Mouse (Mus musculus): ENCODE measurements around the gene Ppp1r14a.

Ppp1r14a gene

DNA sequence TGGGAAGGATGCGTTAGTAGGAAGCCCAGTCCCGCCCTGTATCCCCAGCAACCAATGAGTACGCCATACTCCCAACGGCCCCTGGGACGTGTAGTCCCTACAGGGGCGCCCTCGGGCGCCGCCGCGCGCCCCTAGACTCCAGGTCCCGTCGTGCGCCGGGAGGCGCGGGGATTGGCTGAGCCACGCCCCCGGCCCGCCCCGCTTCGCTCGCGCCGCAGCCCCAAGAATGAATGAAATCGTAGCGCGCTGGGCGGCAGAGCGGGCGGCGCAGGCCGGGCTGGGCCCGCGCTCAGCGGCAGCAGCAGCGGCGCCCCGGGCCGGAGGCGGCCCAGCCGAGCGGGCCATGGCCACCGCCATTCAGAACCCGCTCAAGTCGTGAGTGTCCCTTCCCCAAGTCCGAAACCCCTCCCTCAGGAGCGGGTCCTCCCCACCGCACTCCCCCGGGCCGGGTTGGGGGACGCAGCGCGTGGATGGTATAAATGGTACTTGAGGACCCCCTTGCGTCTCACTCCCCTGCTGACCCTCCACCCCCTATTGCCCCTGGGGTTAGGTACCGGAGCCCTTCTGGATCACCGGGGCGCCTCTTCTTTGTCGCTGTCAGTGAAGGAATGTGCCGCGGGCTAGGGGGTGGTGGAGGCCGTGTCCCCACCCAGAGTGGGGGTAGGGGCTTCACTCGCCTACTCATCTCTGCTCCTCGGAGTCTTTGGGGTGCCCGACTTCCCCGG is 14.8 kb downstream of the Ppp1r14a start, which contains the start of gene Dpf1:
Gene Dpf1, plus strand, starts transcription at position 214 of the 725 bp plus-strand sequence.
- peak; percentile 67 for DNase-seq (ENCODE audit: low spot score)

DNA sequence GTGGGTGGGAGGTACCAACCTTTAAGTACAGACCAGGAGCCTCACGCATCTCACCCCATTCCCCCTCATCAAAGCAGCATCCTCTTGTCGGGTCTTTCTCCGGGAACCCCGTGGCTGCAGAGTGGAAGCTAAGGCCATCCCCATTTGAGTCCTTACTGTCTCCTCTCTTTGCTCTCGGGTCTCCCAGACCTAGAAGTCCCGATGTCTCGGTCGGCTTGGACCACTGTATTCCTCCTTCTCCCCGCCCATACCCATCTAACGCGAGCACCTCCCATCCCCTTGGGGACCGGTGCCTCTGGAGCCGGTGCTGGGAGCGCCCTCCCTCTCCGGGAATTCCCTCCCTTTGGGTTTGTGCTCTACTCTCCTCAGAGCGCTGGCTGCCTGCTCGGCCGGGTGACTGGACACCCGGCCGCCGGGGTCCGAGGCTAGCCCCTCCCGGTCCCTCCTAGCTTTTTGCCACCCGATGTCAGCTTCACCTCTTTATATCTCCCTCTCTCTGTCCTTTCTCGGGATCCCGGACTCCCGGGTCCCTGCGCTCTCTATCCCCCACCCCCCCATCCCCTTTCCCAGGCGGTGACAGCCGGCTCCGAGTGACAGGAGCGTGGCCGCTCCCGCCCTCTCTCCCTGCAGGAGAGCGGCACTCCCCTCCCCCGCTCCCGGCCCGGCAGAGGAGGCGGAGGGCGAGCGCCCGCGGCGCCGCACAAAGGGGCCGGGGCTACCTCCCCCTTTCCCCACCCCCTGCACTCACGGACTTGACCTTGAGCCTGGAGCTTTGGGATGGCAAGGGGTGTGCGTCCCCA is 15.6 kb downstream of the Ppp1r14a start:
- DNase-seq (ENCODE audit: low spot score), result no peak

DNA sequence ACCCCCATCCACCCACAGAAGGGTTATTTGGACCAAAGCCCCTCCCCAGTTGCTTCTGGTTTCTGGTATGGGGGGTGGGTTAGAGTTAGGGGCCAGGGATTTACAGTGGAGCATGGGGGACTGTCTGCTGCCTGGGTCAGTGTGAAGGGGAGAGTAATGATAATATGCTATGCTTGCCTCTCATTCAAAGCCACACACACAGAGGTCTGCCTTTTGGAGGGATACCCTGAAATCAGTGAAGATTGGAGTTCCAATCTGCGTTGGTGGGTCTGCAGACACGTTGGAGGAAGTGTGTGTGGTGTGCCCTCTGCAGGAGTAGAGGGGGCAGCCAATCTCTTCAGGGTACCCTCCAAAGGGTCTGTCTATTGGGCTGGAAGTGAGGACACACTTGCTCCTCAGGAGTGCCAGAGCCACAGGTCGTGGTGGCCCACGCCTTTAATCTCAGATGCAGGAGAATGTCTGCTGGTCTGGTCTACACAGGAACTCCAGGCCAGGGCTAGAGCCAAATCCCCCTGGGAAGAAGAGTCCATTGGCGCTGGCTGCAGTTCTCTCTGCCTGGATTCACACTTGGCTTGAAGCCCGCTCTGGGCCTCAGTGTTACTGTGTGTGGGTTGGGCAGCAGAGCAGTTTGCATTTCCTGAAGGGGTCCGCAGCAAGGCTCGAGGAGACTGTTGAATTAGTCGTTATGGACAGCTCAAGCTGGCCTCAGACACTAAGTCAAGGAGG is 16.3 kb downstream of the Ppp1r14a start:
- DNase-seq (ENCODE audit: low spot score), result no peak

DNA sequence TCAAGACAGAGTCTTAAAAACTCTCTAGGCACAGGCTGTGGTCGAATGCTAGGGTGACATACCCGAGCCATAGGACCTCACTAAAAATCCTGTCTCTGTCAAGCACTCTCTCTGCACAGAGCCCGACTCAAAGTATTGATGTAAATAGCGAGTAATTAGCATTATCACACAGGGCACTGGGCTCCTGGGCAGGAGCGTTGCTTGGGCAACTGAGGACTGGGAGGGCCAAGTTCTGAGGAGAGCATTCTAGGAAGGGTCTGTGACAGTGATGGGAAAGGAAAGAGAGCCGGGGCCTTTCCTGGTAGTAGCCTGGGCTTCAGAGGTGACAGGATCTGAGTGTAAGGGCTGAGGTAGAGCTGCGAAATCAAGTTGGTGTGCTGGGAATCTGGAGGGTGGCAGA is 17.0 kb downstream of the Ppp1r14a start:
- DNase-seq (ENCODE audit: low spot score), result no peak

DNA sequence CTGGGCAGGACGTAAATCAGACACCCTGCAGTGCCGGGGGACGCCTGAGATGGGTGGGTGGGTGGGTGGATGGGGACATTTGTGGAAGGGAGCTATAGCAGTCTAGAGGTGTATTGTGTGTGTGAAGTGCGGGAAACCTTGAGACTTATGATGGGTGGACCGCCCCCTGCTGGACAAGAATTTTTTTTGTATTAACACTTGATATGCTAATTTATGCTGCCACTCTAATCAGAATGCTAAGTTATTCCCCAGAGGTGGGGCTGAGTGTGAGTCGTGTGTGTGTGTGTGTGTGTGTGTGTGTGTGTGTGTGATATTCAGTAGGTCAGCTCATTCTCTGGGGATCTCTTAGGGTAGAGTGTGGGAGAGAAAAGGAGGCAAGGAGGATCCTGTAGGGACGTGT is 17.5 kb downstream of the Ppp1r14a start:
- DNase-seq (ENCODE audit: low spot score), result no peak

DNA sequence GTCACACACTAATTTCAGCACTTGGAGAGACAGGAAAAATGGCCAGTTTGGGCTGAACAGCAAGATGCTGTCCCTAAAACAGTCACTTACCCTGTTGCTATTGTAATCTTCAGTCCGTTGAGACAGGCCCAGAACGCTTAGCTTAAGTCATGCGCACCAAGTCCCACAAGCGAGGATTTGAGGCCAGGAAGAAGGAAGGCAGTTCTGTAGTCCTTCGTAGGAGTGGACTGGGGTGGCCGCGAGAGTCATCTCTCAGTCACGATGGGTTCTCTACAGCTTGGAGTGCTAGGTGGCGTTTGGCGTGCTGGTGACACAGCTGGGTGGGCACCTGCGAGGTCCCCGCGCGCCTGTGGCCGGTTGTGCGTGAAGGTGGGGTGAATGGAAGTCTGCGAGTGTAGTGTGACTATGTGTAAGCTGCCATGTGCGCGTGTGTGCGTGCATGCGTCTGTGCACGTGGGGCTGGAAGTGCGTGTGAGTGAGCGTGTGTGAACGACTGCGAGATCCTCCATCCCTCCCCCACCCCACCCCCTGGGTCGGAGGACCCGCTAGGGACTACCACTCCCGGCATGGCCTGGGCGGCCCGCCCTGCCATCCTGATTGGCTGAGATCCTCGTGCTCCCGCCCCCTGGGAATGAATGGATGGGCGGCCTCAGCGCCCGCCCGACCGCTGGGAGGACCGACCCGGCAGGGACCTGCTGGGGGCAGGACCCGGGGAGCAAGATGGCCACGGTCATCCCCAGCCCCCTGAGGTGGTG is 18.4 kb downstream of the Ppp1r14a start:
- DNase-seq (ENCODE audit: low spot score), result peak; percentile 88

DNA sequence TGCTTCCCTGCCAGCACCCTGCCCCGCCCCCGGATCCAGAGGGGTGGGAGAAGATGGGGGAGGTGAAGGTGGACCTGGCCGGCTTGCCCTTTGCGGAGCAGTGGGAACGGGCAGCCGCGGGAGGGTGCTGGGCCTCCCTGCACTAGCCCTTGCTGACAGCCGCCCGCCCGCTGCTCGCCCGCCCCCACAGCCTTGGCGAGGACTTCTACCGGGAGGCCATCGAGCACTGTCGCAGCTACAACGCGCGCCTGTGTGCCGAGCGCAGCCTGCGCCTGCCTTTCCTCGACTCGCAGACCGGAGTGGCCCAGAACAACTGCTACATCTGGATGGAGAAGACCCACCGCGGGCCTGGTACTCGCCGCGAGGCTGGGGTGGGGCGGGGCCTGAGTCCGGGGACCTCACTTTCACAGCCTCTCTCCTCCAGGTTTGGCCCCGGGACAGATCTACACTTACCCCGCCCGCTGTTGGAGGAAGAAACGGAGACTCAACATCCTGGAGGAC is 20.2 kb downstream of the Ppp1r14a start:
- DNase-seq (ENCODE audit: low spot score), result no peak

DNA sequence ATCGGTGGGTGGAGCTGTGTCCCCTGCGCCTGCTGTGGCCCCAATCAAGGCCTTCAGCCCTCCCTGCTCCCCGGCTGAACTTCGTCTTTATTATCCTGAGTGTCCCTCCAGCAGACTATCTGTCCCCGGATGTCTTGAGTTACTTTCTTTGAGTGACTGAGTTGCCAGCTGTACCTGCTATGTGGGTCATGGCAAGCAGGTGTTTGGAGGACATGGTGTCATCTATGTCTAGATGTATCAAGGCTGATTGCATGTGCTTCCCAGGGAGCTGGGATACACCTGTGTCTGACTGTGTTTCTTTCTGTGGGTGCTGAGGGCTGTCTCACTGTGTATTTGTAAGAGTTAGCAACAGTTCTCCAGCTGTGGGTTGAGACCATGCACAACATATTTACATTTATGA is 20.6 kb downstream of the Ppp1r14a start:
- DNase-seq (ENCODE audit: low spot score), result no peak

DNA sequence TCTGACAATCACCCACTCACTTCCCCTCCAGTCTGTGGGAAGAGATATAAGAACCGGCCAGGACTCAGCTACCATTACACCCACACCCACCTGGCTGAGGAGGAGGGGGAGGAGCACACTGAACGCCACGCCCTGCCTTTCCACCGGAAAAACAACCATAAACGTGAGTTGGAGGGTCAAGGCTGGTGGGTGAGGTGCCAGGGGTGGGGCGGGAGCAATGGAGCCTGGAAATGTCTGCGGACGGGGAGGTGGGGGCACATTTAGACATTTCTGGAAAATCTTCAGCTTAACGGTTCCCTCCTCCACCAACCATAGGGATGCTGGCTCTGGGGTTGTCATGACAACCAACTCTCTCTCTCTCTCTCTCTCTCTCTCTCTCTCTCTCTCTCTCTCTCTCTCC is 23.9 kb downstream of the Ppp1r14a start:
- DNase-seq (ENCODE audit: low spot score), result no peak

DNA sequence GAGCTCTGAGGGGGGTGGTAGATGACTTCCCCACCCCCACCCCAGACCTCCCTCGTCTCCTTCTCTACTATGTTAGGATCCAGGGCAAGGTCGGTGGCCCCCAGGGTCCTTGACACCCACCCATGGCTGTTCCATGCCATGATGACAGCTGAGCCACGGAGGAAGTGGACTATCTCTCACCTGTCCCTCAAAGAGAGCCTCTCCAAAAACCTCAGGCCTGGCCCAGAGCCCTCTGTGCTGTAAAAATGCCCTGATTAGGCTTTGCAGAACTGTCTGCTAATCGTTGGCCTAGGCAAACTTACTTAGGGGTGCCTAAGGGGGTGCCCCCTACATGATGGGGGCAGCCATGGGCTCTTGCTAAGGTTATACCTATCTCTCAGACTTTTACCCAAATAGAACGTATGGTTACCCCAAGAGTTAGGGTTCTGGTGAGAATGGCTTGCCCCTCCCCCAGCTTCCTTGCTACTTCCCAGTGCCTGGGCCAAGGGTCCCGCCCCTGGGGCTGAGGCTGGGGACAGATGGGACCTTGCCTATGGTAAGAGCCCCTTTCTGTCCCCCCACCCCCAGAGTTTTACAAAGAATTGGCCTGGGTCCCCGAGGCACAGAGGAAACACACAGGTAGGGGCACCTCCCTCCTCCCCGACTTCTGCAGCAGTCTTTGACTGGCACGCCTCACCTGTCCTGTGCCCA is 24.6 kb downstream of the Ppp1r14a start:
- no peak for DNase-seq (ENCODE audit: low spot score)

DNA sequence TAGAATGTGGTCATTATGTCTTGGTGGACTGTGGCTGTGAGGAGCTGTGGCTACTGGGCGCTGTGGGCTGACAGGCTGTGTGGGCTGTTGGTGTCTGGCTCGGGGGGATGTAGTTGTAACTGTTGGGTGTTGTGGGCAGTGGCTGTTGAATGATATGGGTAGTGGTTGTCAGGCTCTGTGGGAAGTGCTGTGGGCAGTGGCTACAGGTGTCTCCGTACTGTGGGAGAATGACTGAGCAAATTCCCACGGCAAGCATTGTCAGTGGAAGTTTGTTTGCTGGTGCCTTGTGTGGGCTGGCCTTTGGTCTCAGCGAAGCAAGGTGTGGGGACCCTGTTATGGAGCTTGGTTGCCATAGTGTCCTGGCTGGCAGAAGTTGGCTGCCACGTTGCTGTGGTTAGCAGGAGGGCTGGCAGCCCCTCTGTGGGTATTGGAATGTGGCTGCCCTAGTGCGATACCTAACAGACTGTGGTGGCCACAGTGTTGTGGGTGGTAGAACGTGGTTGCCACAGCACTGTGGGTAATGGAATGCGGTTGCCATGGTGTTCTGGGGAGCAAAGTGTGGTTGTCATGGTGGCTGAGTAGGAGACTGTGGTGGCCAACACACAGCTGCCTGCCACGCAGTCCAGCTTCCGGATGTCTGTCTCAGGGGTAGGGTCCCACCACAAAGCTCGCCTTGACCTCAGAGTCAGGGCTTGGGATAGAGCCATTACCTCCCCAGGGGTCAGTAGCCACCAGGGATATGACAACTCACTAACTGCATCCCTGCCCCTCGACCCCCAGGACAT is 25.9 kb downstream of the Ppp1r14a start:
- no peak for DNase-seq (ENCODE audit: low spot score)

DNA sequence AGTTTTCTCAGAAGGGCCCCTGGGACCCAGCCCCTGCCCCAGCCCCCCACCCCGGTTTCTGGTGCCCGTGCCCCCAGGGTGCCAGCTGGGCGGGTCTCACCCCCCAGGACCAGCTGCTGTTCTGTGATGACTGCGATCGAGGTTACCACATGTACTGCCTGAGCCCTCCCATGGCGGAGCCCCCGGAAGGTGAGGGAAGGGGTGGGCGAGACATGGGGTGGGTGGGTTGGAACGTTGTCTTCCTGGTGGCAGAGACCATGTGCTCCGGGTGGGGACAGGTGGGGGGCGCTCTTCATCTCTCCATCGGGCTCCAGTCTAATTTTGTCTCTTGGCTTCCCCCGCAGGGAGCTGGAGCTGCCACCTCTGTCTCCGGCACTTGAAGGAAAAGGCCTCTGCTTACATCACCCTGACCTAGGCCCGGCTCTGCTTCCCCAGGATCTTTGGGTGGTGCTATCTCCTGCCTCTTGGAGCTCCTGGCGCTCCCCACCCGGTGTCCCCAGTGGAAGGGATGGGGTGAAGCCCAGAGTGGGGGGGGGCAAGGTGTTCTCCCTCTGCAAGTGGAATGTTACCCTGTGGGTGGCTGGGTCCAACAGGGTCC is 27.1 kb downstream of the Ppp1r14a start:
- DNase-seq (ENCODE audit: low spot score), result no peak

DNA sequence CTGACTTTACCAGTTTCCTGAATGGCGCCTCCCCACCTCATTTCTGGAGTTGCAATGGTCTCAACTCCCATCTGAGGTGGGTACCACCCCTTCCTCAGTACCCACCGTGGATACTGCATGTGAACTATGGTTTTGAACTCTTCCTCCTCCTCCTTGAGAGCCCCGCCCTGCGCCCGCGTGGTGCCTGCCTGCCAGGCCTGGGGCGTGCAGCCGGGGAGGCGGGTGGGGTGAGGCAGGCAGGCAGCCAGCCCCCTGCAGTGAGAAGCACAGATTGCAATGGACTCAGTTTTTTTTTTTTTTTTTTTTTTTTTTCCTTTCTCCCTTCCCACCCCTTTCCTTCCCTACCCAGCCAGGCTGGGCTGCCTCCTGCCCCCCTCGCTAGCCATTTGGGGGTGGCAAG is 27.9 kb downstream of the Ppp1r14a start:
- DNase-seq (ENCODE audit: low spot score), result no peak

DNA sequence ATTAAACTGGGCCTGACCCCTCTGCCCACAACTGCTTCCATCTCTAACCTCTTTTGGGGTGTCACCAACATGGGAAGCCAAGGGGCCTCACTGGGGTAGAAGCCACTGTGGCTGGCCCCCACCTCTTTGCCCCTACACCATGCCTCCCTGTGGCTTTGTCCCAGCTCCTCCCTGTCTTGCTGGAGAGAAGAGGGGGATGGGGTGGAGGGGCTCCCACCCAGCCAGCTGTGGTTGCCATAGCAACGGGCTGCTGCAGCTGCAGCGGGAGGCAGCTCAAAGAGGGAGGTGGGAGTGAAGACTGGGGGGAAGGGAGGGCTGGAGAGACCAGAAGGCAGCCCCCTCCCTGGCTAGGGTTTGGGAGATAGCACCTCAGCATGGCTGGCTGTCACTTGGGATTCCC is 28.4 kb downstream of the Ppp1r14a start:
- DNase-seq (ENCODE audit: low spot score), result no peak

DNA sequence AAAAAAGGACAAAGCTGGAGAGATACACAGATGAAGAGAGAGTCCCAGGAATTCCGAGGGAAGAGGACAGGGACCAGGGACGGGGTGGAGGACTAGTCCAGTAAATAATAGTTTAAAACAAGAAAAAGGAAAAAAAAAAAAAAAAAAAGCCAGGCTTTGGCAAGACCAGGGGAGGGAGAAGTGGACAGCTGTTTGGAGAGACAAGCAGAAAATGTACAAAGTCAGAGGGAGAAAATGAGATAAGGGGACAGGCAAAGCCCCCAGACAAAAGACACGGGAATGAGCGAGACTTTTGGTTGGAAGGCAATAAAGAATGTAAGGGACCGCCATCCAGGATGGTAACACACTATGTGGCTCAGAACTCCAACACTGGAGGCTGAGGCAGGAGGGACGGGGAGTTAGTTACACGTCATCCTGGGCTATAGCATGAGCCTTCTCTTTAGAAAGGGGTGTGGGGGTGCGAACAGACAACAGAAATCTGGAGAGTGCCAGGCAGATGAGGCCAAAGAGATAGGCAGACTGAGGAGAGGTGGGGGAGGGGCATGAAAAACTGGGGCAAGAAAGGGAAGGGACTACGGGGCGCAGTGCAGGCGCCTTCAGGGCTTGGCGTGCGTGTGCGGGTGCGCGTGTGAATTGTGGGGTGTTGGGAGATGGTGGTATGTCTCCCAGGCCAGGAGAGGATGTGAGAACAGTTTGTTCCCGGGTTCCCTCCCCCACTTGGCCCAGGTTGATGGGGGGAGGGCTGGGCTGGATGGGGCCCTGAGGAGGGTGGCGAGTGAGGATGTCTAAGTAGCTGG is 29.2 kb downstream of the Ppp1r14a start:
- no peak for DNase-seq (ENCODE audit: low spot score)

DNA sequence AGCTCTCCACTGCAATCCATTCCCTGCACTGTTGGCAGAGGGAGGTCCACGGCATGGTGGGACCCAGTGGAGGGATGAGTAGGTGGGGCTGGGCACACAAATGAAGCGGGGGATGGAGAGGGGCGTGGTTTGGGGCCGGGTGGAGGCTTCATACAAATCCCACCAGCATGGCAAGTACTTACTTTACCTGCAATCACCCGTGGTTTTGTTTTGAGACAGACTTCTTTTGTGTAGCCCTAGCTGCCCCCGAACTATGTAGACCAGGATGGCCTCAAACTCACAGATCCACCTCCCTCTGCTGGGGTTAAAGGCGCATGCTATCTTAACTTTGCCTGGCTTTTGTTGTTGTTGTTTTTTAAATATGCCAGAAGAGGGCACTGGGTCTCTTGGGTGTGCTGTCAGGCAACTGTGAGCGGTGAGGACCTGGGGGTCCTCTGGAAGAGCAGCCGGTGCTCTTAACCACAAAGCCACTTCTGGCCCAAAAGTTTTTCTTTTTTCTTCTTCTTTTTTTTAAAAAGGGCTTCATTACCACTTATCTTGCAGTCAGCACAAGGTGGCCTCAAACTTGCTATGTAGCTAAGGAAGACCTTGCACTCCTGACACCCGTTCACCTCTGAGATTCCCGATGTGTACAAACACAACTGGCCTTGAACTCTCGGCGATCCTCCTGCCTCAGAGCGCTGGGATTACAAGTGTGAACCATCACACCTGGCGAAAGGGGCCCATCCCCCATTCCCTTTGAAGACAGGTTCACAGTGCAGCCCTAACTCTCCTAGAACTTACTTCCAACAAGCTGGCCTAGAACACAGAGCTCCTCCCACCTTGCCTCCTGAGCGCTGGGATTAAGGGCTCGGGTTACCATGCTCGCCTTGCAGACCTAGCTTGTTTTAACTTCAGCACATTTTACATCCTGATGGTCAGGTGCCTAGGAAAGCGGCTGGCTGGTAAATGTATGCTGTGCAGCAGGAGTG is 30.5 kb downstream of the Ppp1r14a start:
- no peak for DNase-seq (ENCODE audit: low spot score)

DNA sequence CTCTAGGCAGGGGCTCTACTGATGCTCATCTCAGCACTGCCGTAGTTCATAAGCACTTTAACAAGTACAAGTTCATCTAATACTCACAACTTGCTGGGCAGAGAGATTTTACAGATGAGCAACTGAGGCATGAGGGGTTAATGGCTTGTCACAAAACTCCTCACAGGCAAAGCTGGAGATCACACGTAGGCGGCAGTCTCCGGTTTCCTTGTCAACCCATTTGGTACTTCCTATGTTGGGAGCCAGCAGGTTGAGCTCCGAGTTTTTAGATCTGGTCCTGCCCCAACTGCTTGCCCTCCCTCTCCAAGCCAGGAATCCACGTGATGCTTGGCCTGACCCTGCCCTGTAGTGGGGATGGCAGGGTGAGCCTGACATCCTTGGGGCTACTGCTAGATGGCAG is 38.0 kb downstream of the Ppp1r14a start:
- DNase-seq (ENCODE audit: low spot score), result no peak

DNA sequence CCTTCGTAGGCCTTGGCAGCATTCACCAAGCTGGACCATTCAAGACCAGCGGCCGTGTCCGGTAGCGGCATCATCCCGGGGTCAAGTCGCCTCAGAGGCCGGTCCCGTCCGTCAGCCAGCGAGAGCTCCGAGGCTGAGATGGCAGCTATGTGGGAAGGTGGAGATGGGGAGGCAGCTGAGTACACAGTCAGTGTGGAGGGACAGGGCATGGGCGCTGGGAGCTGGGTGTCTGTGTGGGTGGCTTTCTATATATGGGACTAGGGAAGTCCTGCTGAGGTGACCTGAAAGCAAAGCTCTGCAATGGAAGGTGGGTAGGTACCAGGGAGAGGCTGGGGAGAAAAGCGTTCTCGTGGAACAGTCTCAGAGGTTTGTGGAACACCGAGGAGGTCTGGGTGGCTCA is 39.9 kb downstream of the Ppp1r14a start:
- no peak for DNase-seq (ENCODE audit: low spot score)

Measured in ovary, postnatal 14 days (tissue).